Mouse (Mus musculus) v-Abl transformed pro-B cells (cell line): ENCODE data around the gene Pld5.

Experiments
- in situ Hi-C, 2 experiments: fragments of 400-800 bp; cut with MboI; formaldehyde crosslinking; loops; one replicate each; pipeline ENCODE4 v1.15.1; 2025; ENCODE audit not compliant: unreplicated experiment in 2 of 2

Gene Pld5

GRCm38 (mm10) chr1:176183991-176184390 is 91.1 kb downstream of the Pld5 start:
- in situ Hi-C loops, result no loop called here

GRCm38 (mm10) chr1:176174971-176175370 is 100.1 kb downstream of the Pld5 start:
- in situ Hi-C loops, result no loop called here

GRCm38 (mm10) chr1:176167784-176168183 is 107.3 kb downstream of the Pld5 start:
- in situ Hi-C loops, result no loop called here

- in situ Hi-C loops, result no loop called here
Observed at GRCm38 (mm10) chr1:176167114-176167513, 108.0 kb downstream of the Pld5 start.

GRCm38 (mm10) chr1:176145306-176145705 is 129.8 kb downstream of the Pld5 start:
- in situ Hi-C loops, result no loop called here

GRCm38 (mm10) chr1:176134379-176134778 is 140.7 kb downstream of the Pld5 start:
- in situ Hi-C loops, result no loop called here

- in situ Hi-C loops, result no loop called here
Observed at GRCm38 (mm10) chr1:176125771-176126170, 149.3 kb downstream of the Pld5 start.

- in situ Hi-C loops, result no loop called here
Observed at GRCm38 (mm10) chr1:176124441-176124840, 150.7 kb downstream of the Pld5 start.

GRCm38 (mm10) chr1:176123781-176124180 is 151.3 kb downstream of the Pld5 start:
- in situ Hi-C loops, result no loop called here

GRCm38 (mm10) chr1:176115604-176116003 is 159.5 kb downstream of the Pld5 start:
- in situ Hi-C loops, result no loop called here

- in situ Hi-C loops, result no loop called here
Observed at GRCm38 (mm10) chr1:176098685-176099320, 176.3 kb downstream of the Pld5 start.

GRCm38 (mm10) chr1:176092119-176092518 is 183.0 kb downstream of the Pld5 start:
- in situ Hi-C loops, result no loop called here

GRCm38 (mm10) chr1:176089382-176089781 is 185.7 kb downstream of the Pld5 start:
- in situ Hi-C loops, result no loop called here

- in situ Hi-C loops, result no loop called here
Observed at GRCm38 (mm10) chr1:176085952-176086648, 189.0 kb downstream of the Pld5 start.

GRCm38 (mm10) chr1:176082306-176082705 is 192.8 kb downstream of the Pld5 start:
- in situ Hi-C loops, result no loop called here

GRCm38 (mm10) chr1:176080969-176081368 is 194.1 kb downstream of the Pld5 start:
- in situ Hi-C loops, result no loop called here

- in situ Hi-C loops, result no loop called here
Observed at GRCm38 (mm10) chr1:176078410-176078809, 196.7 kb downstream of the Pld5 start.

GRCm38 (mm10) chr1:176076799-176077198 is 198.3 kb downstream of the Pld5 start:
- in situ Hi-C loops, result no loop called here

- in situ Hi-C loops, result no loop called here
Observed at GRCm38 (mm10) chr1:176075810-176076209, 199.3 kb downstream of the Pld5 start.

GRCm38 (mm10) chr1:176075409-176075808 is 199.7 kb downstream of the Pld5 start:
- in situ Hi-C loops, result no loop called here

GRCm38 (mm10) chr1:176074526-176074925 is 200.6 kb downstream of the Pld5 start:
- in situ Hi-C loops, result no loop called here

GRCm38 (mm10) chr1:176065281-176065680 is 209.8 kb downstream of the Pld5 start:
- in situ Hi-C loops, result no loop called here
